Mouse (Mus musculus): ENCODE data around the gene Gm49352.

GRCm38 (mm10) chr13:61570027-61570426, 2.1 kb upstream of the Gm49352 start, which contains the start of gene Cts3:
- TF ChIP-seq HCFC1 (IDR thresholded peaks at IDR 0.05; ENCODE audit: low read depth, low read length), result no peak
- no peak for TF ChIP-seq SMC3 (IDR thresholded peaks at IDR 0.05; ENCODE audit: low read depth, low read length)
- TF ChIP-seq ZC3H11A (IDR thresholded peaks at IDR 0.05; ENCODE audit: low read depth, low read length), result no peak
- TF ChIP-seq CHD1 (IDR thresholded peaks at IDR 0.05; ENCODE audit: low read depth, low read length), result no peak
- no peak for TF ChIP-seq CTCF (conservative IDR thresholded peaks at IDR 0.05 in 1 of 2, IDR thresholded peaks at IDR 0.05 in 1 of 2; ENCODE audit: low read depth in 2 of 2, low read length in 2 of 2)
- no peak for TF ChIP-seq POLR2A (IDR thresholded peaks at IDR 0.05; ENCODE audit: low read depth, low read length)
- no peak for TF ChIP-seq EP300 (IDR thresholded peaks at IDR 0.05; ENCODE audit: low read length)
- TF ChIP-seq JUN (IDR thresholded peaks at IDR 0.05; ENCODE audit: insufficient read depth, low read depth, low read length), result no peak
- TF ChIP-seq ZKSCAN1 (IDR thresholded peaks at IDR 0.05; ENCODE audit: borderline replicate concordance, low read depth, low read length), result no peak
- TF ChIP-seq RCOR1 (conservative IDR thresholded peaks at IDR 0.05; ENCODE audit: low read depth, low read length), result no peak
- TF ChIP-seq UBTF (IDR thresholded peaks at IDR 0.05; ENCODE audit: low read depth, low read length), result no peak
- TF ChIP-seq SIN3A (IDR thresholded peaks at IDR 0.05; ENCODE audit: low read length), result no peak
- no peak for TF ChIP-seq KAT2A (IDR thresholded peaks at IDR 0.05; ENCODE audit: insufficient replicate concordance, low read length)
- TF ChIP-seq ELF1 (IDR thresholded peaks at IDR 0.05; ENCODE audit: low read depth, low read length), result no peak

Data from CH12.LX (cell line).